Mouse (Mus musculus) CH12.LX (cell line): ENCODE results near the gene Adgrb3.

Source experiments
- CTCF ChIP-seq, 2 experiments: IDR thresholded peaks in 1 of 2; conservative IDR thresholded peaks in 1 of 2; 2 replicates each; pipeline ENCODE4 v1.5.1; 2011 to 2012; ENCODE audit warnings: low read depth in 2 of 2, low read length in 2 of 2, improper control_type of control experiment in 1 of 2, inconsistent platforms in 1 of 2, mild to moderate bottlenecking in 1 of 2, moderate library complexity in 1 of 2
- ETS1 ChIP-seq: conservative IDR thresholded peaks from 2 replicates; pipeline ENCODE4 v1.6.1; 2012; ENCODE audit warnings: low read depth, mild to moderate bottlenecking, inconsistent platforms, low read length, improper control_type of control experiment, moderate library complexity
- POLR2A ChIP-seq: IDR thresholded peaks from 2 replicates; pipeline ENCODE4 v1.6.1; 2011; ENCODE audit warnings: low read depth, mild to moderate bottlenecking, improper control_type of control experiment, low read length
- POLR2AphosphoS2 ChIP-seq: IDR thresholded peaks from 2 replicates; pipeline ENCODE4 v1.6.1; 2011; ENCODE audit warnings: low read depth, low read length, improper control_type of control experiment
- RAD21 ChIP-seq: IDR thresholded peaks from 2 replicates; pipeline ENCODE4 v1.6.1; 2011; ENCODE audit warnings: low read depth, mild to moderate bottlenecking, low read length, improper control_type of control experiment, moderate library complexity
- UBTF ChIP-seq: IDR thresholded peaks from 2 replicates; pipeline ENCODE4 v1.6.1; 2012; ENCODE audit warnings: low read depth, mild to moderate bottlenecking, inconsistent platforms, low read length, improper control_type of control experiment, moderate library complexity
- USF1 ChIP-seq: IDR thresholded peaks from 2 replicates; pipeline ENCODE4 v1.6.1; 2014; ENCODE audit warnings: low read depth, mild to moderate bottlenecking, inconsistent platforms, low read length, improper control_type of control experiment
- ZMIZ1 ChIP-seq: IDR thresholded peaks from 2 replicates; pipeline ENCODE4 v1.6.1; 2012; ENCODE audit warnings: low read depth, mild to moderate bottlenecking, inconsistent platforms, low read length, improper control_type of control experiment

DNA sequence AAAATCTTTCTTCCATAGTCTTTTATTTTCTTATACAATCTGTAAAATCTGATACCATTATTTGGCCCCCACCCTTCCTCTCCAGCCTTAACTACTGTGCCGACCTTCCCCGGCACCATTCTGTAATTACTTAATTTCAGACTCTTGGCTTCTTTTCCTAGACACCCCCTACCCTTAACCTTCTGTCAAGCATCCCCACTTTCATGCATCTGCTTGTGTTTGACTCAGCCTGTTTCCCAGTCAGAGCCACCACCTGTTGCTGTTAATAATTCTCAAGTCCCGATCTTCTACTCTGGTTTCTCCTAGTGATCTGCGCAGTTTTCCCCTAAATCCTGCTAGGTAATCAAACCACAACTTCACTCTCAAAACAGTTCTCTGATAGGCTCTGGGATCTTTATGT, 83.9 kb downstream of the Adgrb3 start:
- TF ChIP-seq UBTF (no peak), ZMIZ1 (no peak), CTCF (conservative IDR thresholded peaks at IDR 0.05 in 1 of 2, IDR thresholded peaks at IDR 0.05 in 1 of 2; ENCODE audit: low read depth in 2 of 2, low read length in 2 of 2) (no peak), RAD21 (no peak), ETS1 (no peak), USF1 (no peak), POLR2A (no peak), POLR2AphosphoS2 (no peak)
